Mouse (Mus musculus) erythroblast, embryonic 14.5 days (primary cell): ENCODE data around the gene Dip2c. TPM values are rescaled to one million over a fixed set of nuclear protein-coding genes. Genes with fewer than 3 reads are reported as not detected.

Experiments used
- H3K27me3 ChIP-seq: 2 replicates; pipeline ENCODE4 v1.6.1; 2012; ENCODE audit warnings: inconsistent platforms; ENCODE audit not compliant: control insufficient read depth
- H3K36me3 ChIP-seq: 2 replicates; pipeline ENCODE4 v1.6.1; 2012; ENCODE audit warnings: mild to moderate bottlenecking, inconsistent platforms; ENCODE audit not compliant: control insufficient read depth
- H3K4me1 ChIP-seq: 2 replicates; pipeline ENCODE4 v1.6.1; 2012; ENCODE audit warnings: inconsistent platforms; ENCODE audit not compliant: control insufficient read depth
- H3K4me3 ChIP-seq: replicated peaks from 2 replicates; pipeline ENCODE3; 2012; ENCODE audit warnings: moderate library complexity, mild to moderate bottlenecking, inconsistent platforms
- H3K9me3 ChIP-seq: 2 replicates; pipeline ENCODE4 v1.6.1; 2012; ENCODE audit warnings: low read length, inconsistent platforms, mixed read lengths; ENCODE audit not compliant: control insufficient read depth
- GATA1 ChIP-seq: IDR thresholded peaks from 2 replicates; pipeline ENCODE4 v1.6.1; 2012; ENCODE audit warnings: low read length, inconsistent platforms, mixed read lengths
- TAL1 ChIP-seq: IDR thresholded peaks from 3 replicates; pipeline ENCODE4 v1.6.1; 2012; ENCODE audit warnings: low read length, inconsistent platforms, mixed read lengths
- polyA plus RNA-seq: library from polyadenylated mRNA; stranded (reverse); fragments of >175 nt; gene quantifications from 2 replicates; pipeline ENCODE4 v1.2.3, GENCODE M21; 2012

Dip2c gene
- polyA plus RNA-seq, 1 experiment, result 0.02 TPM

- TF ChIP-seq GATA1 (no peak), TAL1 (no peak)
- Histone ChIP-seq H3K27me3 (no peaks in the 10 kb centered on the region), H3K36me3 (no peaks in the 10 kb centered on the region), H3K4me1 (peaks cover 11% of the 10 kb centered on the region), H3K9me3 (no peaks in the 10 kb centered on the region), H3K4me3 (no peak overlapping the region)
These were observed 178.3 kb downstream of the Dip2c start for GRCm38 (mm10) chr13:9454426-9455177.

DNA sequence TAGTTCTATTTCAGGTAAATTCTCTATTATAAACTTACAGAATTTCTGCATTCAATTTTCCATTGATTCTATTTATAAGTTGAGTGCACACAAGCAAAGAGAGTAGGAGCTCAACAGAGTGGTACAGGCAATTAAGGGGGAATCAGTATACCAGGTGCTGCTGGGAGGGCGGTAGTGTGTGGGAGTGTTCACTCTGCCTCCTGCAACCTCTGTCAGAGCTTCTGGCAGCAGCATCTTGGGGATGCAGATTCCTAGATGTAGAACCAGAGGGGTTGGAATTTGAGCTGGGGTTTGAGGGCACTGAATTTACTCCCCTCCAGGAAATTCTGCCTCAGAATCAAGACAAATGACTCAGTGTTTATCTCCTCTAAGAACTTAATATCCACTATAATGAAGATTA is 179.7 kb downstream of the Dip2c start:
- no peak overlapping the region for H3K4me3 ChIP-seq
- H3K27me3 ChIP-seq, result no peaks in the 10 kb centered on the region
- no peaks in the 10 kb centered on the region for H3K4me1 ChIP-seq
- H3K9me3 ChIP-seq, result no peaks in the 10 kb centered on the region
- no peaks in the 10 kb centered on the region for H3K36me3 ChIP-seq
- no peak for TF ChIP-seq GATA1
- TF ChIP-seq TAL1, result no peak

DNA sequence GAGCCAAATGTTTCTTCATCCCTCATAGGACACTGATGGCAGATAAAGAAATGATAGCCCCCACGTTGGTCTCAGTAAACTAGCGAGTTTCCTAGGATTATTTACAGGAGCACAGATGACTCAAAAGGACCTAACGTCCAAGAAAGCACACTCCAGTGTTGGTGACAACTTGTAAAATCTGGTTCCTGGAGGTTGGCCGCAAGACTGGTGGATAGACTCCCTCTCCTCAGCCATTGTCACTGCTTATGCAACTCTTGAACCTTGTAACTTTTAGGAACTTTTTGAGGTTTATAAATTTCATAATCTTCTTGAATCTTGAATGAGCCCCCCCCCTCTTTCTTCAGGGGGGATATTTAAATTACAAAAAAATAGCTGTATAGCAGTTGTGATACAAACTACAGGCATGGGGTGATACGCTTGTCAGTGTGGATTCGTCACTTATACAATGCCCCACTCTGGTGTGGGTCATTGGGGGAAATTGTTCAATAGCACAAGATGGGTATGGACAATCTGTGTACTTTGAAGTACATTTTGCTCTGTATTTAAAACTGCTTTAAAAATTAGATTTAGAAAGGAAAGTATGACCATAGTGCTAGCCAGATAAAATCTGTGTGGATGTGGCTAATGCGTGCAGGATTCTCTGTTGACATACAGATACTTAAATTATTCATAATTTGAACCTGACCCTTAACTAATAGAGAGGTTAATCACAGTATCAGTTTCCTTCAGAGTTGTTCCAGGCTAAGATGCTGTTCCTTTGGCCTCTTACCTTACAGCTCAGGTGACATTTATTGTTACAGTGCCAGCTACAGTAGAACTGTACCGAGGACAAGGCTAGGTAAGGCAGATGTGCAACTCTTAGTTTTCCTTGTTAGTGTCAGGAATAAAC is 181.3 kb downstream of the Dip2c start:
- no peaks in the 10 kb centered on the region for H3K36me3 ChIP-seq
- no peak overlapping the region for H3K4me3 ChIP-seq
- no peak for TF ChIP-seq TAL1
- TF ChIP-seq GATA1, result no peak
- H3K9me3 ChIP-seq, result no peaks in the 10 kb centered on the region
- H3K27me3 ChIP-seq, result no peaks in the 10 kb centered on the region
- H3K4me1 ChIP-seq, result peaks cover 3% of the 10 kb centered on the region; the same call in 1 of the 2 replicates

GRCm38 (mm10) chr13:9464457-9464856 is 188.1 kb downstream of the Dip2c start:
- TF ChIP-seq GATA1 (no peak), TAL1 (no peak)
- Histone ChIP-seq H3K27me3 (no peaks in the 10 kb centered on the region), H3K36me3 (no peaks in the 10 kb centered on the region), H3K4me1 (peaks cover 3% of the 10 kb centered on the region; the same call in 1 of the 2 replicates), H3K4me3 (no peak overlapping the region), H3K9me3 (no peaks in the 10 kb centered on the region)

GRCm38 (mm10) chr13:9467216-9467615 is 190.9 kb downstream of the Dip2c start:
- Histone ChIP-seq H3K4me3 (no peak overlapping the region), H3K9me3 (no peaks in the 10 kb centered on the region), H3K4me1 (no peaks in the 10 kb centered on the region), H3K36me3 (no peaks in the 10 kb centered on the region), H3K27me3 (no peaks in the 10 kb centered on the region)
- TF ChIP-seq TAL1 (no peak), GATA1 (no peak)

- H3K4me1 ChIP-seq, result no peaks in the 10 kb centered on the region
- H3K27me3 ChIP-seq, result no peaks in the 10 kb centered on the region
- H3K9me3 ChIP-seq, result no peaks in the 10 kb centered on the region
- TF ChIP-seq TAL1, result no peak
- TF ChIP-seq GATA1, result no peak
- no peaks in the 10 kb centered on the region for H3K36me3 ChIP-seq
- H3K4me3 ChIP-seq, result no peak overlapping the region
These were observed 197.1 kb downstream of the Dip2c start for GRCm38 (mm10) chr13:9473383-9473782.

DNA sequence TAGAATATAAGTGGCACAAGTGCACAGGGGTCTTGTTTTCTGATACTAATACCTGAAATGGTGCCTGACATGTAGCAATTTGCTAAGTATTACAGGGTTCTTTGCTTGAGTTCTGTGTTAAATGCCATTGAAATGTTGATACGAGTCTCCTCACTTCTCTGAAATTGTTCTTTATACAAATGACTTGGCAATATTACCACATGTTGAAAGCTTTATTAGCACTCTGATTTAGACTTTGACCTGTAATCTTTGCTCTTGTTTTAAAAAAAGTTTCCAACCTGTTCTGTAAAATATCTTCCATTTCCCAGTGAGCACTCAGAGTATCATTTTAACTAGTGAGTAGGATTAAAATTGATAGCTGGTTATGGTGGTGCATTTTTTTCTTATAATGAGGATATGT is 205.4 kb downstream of the Dip2c start:
- no peaks in the 10 kb centered on the region for H3K27me3 ChIP-seq
- no peaks in the 10 kb centered on the region for H3K36me3 ChIP-seq
- H3K4me1 ChIP-seq, result no peaks in the 10 kb centered on the region
- TF ChIP-seq GATA1 (no peak), TAL1 (no peak)
- H3K4me3 ChIP-seq, result no peak overlapping the region
- no peaks in the 10 kb centered on the region for H3K9me3 ChIP-seq

DNA sequence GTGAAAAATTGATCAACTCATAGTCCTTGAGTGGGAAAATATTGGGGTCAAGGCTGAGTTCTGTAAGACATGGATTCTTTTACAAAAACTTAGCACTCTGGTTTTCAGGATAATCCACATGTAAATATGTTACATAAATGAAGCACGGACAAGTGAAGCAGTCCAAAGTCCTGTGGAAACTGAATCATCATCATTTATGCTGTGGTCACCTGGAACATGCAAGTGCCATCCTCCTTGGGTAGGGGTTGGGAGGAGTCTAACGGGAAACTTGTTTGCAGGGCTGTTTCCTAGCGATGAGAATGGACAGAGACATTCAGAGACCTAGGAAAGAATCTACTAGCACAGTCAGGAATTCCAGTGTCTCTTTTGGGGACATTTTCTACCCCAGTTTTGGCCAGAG is 213.4 kb downstream of the Dip2c start:
- TF ChIP-seq GATA1, result no peak
- TF ChIP-seq TAL1, result no peak
- H3K4me1 ChIP-seq, result no peaks in the 10 kb centered on the region
- peaks cover 6% of the 10 kb centered on the region for H3K27me3 ChIP-seq
- H3K4me3 ChIP-seq, result no peak overlapping the region
- H3K36me3 ChIP-seq, result no peaks in the 10 kb centered on the region
- no peaks in the 10 kb centered on the region for H3K9me3 ChIP-seq

DNA sequence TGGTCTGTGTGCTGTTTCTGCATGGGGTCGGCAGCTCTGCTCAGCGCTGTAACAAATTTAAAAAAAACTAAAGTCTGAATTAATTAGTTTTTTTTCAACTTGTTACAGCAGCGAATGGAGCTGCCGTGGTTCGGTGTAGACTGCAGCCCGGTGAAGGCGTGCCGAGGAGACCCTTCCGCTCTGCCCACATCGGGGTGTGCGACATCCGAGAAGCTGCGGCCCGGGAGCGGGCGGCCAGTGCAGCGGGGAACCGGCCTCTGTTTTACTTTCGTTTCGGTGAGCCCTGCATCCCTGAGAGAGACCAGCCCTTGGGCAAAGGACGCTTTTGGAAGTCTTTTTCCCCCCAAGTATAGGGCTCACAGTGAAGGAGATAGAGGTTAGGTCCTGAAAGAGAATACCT is 218.4 kb downstream of the Dip2c start:
- Histone ChIP-seq H3K4me3 (peak overlapping the region; percentile 37), H3K27me3 (peaks cover 8% of the 10 kb centered on the region), H3K9me3 (no peaks in the 10 kb centered on the region), H3K4me1 (no peaks in the 10 kb centered on the region), H3K36me3 (no peaks in the 10 kb centered on the region)
- TF ChIP-seq GATA1 (no peak), TAL1 (no peak)
